Mouse (Mus musculus) kidney, postnatal 4 days (tissue): ENCODE results near the gene Atp2b1.

Experiments
- DNase-seq, 2 experiments: peaks; one replicate each; pipeline ENCODE4 v3.0.0; 2021; ENCODE audit warnings: mixed read lengths in 2 of 2

Gene Atp2b1

DNA sequence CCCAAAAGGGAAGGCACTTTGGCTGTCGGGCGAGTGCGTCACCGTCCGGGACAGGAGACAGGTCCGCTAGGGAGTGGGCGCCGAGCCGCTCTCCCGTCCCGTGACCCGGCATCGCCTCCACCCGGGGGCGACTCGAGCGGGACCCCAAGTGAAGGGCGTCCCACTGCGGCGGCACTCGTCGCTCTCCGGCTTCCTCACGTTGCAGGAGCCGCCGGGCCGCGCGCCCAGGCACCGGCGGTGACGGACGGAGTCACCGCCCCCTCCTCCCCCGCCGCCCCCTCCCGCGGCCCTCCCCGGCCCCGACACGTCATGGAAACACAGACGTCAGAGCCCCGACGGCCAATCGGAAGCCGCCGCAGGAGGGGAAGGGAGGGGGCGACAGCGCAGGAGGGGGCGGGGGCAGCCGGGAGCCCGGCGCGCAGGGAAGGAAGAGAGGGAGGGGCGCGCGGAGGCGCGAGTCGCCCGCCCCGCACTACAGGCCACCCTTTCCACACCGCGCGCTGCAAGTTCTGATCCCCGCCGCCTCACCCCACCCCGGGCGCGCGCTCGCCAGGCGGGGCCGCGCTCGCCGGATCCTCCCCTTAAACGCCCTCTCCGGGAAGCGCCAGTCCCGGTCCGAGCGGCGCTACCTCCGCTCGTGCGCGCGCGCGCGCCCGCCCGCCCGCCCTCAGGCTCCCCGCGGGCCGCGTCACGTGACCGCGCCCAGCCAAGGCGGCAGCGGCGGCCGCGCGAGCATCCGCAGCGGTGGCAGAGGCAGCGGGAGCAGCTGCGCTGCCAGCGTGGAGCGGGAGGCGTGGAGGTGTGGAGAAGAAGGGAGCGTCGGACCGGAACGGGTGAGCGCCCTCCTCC lies at the start of gene Atp2b1:
Atp2b1 (plus strand) TSS at position 446 of the 849 bp plus-strand sequence.
- DNase-seq: peak; percentile 96 to 97

DNA sequence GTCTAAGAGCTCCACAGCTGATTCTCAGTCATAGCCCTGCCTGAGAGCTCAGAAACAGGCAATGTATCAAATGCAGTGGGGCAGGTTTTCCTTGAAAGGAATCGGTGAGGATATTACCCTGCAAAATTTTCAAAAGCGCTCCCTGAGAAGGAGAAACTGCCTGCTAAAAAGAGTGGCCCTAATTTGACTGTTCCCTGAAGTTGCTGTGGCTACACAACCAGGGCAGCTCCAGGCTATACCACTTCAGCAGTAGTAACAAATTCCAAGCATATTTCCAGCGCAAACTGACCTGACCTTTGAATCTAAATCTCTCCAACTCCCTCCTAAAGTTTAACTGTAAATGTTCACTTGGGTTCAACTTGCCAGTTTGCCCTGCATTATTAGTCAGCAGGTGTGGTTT lies 49.4 kb upstream of the Atp2b1 start:
- DNase-seq: peak in 1 of 2 experiments; percentile 33

DNA sequence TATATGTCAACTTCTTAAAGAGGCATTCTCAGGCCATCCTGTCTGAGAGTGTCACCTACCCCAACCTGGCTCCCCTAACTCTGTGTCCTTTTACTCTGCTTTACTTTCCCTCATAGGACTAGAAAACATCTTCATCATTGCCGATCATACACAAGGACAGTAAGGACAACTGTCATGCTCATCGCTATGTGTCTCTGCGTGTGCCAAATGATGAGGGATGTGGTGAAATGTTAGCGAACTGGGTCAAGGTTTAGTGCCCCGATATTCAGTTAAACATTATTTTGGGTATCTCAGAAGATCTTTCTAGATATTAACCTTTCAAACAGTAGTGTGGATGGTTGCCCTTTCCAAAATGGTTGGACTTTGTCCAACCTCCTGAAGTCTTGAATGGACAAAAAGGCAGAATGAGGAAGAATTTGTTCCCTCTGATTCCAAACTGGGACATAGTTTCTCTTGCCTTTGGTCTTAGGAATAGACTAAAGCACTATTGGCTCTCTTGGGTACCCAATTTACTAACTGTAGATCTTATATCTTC lies 47.3 kb upstream of the Atp2b1 start:
- no peak for DNase-seq

DNA sequence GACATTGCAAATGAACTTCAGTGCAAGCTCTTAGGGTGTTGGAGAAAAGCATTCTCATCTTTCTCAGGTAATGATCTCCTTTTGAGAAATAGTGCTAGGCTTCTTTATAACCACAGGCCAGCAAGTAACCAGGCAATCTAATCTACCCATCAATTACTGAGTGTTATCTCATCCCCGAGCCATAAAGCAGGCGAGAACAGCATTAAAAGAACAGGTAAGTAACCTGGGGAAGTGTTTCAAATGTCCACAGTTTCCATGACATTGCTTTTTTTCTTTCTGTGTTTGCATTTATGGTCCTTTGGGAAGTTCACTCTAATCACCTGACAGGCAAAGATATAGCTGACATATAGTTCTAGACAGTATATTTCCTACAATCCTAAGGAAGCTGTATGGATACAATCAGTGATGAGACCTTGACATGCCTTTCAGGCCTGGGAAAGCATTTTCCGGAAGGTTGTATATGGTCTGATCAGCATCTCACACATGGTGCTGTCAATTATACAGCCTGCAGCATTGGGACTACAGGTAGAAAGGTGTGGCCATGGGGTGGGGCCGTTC lies 45.8 kb upstream of the Atp2b1 start:
- DNase-seq: no peak

DNA sequence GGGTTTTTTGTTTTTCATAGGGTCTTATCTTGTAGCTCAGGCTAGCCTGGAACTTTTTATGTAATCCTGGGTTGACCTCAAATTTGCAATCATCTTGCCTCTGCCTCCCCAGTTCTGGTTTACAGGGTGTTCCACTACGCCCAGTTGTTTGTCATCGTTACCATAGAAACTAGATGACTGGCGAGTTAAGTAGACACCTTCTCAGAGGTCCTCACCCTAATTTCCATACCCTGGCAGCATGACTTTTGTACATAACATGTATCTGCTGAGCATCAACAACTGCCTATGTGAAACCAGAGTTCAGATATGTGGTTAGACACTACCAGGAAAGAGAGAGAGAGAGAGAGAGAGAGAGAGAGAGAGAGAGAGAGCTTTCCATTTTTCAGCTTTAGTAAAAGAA lies 36.4 kb upstream of the Atp2b1 start:
- DNase-seq: no peak

DNA sequence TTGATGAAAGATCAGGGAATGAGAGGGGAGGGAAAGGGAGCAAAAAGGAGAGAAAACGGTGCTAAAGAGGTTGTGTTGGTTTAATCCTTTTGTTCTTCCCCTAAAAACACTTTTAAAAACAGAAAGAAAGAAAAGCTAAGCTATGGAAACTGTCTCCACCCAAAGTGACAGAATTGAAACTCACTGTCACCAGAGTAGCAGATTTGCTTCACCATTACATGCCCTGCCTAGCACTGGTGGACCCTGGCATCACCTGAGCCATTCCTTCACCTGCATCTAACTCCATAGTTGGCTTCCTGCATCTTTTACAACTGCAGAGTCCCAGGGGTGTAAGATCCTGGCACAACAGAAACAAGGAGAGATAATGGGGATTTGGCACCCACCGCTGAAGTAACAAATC lies 35.6 kb upstream of the Atp2b1 start:
- no peak for DNase-seq

DNA sequence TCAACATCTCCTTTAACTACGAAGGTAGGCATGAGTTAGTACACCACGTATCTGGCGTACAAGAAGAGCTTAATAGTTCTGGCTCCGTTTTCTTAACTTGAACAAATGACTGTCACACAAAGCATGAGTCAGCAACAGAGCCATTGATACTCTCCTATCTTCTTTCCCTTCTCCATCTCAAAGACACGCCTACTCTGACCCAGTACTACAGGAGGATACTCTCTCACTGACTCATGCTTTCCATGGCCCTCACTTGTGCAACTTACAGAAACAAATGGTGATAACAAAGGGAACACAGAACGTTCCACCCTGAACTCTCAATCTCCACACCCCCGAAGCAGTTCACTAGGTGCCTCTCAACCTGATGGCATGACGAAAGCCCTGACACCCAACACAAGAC lies 34.1 kb upstream of the Atp2b1 start:
- no peak for DNase-seq

DNA sequence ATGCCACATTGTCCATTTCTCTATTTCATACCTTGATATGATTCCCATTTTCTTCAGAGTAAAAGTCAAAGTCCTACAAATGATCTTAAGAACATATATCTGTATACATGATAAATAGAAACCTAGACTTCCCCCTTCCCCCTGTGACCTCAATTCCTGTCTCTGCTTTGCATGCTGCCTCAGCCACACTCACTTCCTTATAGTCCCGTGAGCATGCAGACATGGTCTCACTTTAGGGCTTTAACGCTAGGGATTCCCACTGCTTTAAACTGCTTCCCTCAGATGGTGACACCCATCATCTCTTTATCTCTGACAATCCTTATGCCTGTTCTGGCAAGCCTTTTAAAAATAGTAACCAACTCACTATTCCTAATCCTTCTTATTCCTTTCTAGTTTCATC lies 33.5 kb upstream of the Atp2b1 start:
- DNase-seq: no peak

DNA sequence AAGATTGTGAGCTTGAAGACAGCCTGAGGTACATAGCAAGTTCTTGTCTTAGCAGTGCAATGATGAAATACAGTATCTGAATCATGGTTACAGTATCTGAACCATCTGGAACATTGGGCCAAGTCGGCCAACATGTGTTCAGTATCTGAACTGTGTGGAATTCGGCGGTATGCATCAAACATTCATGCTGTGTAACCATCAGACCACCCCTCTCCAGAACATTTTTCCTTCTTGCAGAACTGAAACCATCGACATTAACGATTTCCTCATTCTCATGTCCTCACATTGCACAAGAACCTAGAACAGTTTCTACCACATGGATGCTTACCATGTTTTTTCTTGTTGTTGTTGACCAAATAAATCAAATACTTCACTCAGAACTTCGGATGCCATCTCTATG lies 32.7 kb upstream of the Atp2b1 start:
- DNase-seq: no peak

DNA sequence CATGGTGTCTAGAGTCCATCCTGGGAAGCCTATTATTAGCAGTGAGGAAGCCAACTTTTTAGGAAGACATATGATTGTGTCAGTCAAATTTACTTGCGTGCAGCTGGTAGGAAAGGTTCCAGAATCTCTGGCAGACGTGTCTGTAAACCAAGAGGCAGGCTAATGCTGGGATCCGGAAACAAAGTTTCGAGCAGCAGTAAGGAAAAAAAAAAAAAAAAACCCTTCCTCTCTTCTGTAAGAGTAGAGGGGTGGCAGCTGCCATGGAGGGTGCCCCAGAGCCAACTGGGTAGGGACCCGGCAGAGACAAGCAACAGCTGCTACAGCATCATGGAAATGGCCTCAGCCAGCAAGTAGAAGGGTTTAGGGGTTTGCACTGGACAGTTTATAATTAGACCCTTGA lies 31.6 kb upstream of the Atp2b1 start:
- no peak for DNase-seq

DNA sequence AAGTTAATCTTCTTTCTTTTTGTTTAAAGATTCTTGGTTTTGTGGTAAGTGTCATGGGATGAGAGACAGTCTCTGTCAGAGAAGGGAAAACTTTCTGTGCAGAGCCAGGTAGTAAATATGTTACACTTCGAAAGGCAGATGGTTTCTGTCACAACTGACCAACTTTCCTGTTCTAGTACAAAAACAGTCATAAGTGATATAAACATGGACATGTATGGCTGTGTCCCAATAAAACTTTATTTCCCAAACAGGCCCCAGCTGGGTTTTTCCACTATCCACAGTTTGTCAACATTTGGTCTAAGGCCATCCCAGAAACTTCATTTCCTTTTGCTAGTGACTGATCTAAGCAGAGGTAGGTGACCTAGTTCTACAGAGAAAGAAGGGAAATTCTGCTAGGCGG lies 29.8 kb upstream of the Atp2b1 start:
- no peak for DNase-seq

DNA sequence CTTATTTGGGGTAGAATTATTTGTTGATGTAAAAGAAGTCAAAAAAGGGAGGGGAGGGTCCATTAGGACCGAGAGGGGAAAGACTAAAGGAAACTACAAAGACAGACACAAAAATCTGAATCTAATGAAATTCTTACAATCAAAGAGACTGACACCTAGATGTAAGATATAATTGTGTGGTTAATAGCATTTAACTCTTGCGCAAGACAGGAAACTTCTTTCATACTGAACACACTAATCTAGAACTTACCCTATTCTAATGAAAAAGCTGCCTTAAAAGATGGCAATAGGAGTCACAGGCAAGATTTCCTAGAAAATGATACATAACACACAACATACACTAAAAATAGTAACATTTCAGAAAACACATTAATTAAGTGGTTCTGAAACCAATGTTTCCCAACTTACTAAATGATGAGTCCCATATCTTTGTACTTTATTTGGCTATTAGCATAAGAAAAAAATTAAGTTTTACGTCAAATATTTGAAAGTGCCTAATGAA lies 27.4 kb upstream of the Atp2b1 start:
- DNase-seq: no peak

DNA sequence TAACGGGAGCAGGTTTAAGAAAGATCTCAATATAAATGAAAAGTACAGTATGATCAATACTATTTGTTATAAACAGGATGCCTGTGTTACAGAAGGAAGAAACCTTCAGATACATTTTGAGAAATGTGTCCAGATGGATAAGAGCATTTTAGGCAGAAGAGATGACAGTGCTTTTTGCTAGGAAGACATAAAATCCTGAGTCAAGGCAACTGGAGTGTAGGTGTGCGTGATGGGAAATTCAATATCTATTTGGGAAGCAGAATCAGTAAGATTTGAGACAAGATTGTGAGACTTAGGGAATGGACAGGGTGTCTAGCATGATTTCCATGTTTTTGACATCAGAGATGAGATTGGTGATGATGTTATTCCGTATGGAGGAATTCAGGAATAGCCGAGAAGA lies 22.8 kb upstream of the Atp2b1 start:
- no peak for DNase-seq

DNA sequence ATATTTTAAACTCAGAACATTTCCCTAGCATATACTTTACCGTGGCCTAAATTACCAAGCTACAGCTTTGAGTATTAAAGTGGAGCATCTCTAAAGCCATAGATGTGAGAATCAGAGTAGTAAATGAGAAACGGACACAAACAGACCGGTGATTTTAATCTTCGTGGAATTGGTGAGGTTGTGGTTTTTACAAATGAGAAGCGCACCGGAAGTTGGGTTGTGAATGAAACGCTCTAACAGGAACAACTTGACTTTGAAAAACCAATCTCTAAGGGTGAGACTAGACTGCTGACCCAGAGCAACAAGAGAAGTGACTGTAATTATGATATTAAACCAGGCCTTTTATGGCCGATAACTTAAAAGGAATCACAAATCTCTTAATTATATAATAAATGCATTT lies 16.7 kb upstream of the Atp2b1 start:
- no peak for DNase-seq

DNA sequence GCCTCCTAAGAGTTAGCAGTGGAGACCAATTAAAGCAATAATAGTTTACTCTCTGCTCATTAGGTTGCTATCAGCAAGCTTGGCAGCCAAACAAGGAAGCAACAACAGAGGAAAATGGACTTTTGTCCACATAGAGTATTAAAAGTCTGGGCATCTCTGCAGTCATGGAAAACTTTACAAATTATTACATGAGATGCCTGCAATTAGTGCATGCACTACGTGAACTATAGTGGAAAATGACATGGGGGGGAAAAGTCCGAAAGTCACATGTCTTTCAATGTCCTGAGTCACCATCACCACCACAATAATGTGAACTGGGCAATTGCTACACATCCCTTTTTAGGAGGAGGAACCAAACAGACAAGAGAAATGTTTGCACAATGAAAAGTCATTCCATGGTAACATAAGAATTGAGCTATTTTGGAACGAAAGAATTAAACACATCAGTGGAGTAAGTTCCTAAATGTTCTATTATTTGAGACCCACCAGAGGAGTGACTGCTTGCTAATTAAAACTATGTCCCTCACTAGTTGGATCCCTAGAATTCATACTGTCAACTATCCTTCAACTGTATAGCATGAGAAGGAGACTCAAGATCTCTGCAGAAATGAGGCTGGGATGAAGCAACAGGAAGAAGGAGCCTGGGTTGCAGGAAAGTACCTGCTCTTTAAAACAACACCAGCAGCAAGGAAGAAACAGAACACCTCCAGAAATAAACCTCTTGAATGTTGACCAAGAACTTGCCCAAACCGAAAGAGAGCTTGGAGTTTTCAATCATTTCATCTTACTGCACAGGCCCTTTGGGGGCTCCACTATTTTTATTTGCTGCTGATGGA lies 16.1 kb upstream of the Atp2b1 start:
- DNase-seq: no peak

DNA sequence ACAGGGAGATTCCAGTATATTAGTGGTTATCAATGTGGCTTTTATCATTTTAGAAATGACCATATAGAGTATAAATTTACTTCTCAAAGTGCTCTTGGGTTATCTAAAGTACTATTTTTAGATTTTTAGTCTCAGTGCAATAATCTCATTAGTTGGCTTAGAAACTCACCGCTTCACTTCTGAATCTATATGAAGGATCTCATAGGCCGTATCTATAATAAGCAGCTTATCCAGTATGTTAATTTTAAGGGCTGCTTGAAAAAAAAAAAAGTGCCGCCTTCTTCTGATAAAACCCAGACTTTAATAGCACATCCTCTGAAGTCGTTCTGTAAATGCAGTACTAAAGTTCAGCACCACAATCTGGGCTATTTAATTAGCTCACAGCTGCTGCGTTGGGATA lies 12.7 kb upstream of the Atp2b1 start:
- DNase-seq: no peak

DNA sequence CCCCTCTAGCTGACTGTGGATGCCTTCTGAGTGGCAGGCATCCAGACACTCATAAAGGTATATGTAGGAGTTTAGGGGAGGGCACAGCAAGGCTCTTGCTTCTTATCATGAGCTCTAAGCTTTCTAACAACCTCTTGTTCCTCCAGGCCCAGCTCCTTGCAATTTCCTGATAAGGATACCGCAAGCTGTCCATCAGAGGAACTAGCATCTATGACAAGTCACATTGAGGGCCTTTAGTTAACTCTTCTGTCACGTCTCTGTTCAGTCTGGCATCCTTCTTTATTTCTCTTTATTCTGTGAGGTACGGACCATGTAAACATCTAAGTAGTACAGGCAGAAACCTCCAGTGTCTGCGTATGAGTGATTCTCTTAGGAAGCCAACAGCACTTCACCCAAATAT lies 8.2 kb upstream of the Atp2b1 start:
- no peak for DNase-seq

DNA sequence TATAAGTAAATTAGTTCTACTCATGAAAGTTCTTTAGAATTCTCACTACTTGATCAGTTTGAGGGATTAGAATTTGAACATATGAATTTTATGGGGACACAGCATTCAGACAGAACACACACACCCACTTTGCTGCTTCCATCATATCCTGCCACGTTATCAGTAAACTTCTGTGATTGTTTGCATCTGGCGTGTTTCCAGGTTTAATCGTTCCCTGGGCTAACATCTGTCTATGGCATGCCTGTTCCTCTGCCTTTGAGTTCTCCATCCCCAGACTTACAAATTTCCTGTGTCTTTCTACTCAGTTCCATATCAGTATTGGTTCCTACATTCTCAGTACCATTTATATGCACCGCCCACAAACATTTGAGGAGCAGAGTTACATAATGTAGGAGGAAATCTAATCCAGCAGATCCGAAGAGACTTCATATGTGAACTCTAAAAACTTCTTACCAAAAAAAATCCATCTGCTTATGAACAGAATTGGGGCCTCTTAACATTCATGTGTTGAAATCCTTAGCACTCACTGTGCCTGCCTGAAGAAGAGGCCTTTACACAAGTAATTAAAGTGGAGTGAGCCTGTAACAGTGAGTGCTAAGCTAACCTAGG lies 7.2 kb upstream of the Atp2b1 start:
- no peak for DNase-seq

DNA sequence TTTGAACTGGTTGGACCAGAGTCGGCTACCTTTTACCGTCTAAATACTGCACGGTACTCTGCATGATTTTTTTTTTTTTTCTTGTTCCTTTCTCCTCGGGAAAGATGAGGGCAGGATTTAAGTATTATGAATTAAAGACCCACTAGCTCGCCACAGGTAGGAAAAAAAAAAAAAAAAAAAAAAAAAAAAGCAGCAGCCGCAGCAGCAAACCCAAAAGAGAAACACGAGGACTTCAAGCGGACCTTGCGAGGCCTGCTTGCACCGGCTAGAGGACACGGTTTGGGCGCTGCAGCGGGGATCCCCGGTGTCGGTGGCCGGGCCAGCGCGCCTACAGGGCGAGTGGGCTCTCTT lies 621 bp upstream of the Atp2b1 start:
- DNase-seq: no peak

DNA sequence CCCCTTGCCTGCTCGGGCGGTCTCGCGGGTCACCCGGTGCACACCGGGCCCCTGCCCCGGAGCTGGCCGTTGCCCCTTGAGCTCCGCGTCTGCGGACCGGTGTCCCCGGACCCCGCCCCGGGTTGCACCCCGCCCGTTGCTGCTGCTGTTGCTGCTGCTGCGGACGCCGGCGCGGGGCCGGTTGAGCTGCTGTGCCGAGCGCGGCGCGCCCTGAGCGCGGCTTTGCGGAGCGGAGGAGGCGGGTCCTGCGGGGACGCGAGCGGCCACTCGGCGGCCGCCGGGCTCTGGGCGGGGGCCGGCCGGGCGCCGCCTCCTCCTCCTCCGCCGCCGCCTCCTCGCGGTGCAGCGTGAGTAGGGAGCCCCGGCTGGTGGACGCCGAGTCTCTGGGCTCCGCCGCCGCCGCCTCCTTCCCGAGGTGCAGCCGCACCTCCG lies 620 bp downstream of the Atp2b1 start:
- peak; percentile 87 to 94 for DNase-seq

DNA sequence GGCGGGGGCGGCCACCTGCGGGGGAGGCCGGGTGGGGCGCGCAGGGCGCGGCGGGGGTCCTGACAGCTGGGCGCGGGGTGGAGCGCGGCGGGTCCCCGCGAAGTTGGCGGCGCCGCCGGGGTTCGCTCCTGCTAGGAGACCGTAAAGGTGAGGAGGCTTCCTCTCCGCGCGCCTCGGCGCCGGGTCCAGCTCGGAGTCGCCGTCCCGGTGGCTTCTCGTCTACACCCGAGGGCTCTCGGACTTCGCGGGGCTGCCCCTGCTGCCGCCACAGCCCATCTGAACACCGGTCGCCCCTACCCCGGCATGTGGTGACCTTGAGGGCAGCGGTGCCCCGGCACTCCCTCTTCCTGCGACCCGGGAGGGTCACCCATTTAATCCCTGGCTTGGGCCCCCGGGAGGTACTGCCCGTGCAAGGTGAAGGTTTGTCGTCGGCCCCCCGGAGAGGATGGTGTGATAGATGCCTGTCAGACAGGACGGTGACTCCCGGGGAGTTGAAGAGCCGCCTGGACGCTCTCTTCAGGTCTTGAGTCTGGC lies 1.3 kb downstream of the Atp2b1 start:
- peak; percentile 61 to 75 for DNase-seq

DNA sequence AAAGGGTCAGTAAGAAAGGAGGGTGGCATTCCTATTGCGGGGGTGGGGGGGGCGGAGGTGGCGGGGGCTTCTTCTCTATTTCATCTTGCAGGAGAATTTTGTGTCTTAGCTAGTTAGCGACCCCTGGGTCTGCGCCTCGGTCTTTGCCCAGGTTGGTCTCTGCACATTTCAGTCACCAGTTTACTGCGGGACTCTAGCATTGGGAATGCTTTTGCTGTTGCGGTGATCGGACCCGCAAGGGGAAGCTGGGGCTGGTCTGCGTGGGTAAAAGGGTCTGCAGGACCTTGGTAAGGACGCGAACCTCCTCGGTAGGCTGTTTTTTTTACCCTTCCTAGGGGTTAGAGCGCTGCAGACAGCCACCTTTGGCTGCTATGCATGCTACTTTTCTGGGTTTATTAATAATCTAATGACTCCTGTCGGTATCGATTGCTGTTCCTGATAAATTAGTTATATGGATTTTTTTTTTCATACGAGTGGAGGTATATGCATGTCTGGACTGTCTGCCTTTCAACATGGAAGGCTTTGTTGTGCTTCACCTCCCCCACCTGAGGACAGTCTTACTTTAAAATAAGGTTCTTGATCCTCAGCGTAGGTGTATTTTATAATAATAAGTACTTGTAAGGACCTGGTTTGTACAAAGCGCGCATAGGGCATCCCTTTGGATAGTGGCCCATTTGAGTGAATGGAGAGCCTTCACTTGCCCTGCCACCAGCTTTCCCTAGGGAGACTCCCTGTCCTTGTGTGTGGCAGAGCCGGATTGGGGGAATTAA lies 2.0 kb downstream of the Atp2b1 start:
- DNase-seq: peak; percentile 29 to 43
